Mouse (Mus musculus): ENCODE results near the gene Syk. TPM values are rescaled to one million over a fixed set of nuclear protein-coding genes. Genes with fewer than 3 reads are reported as not detected.
A peak's percentile ranks its signal among the peaks of the same experiment; 100 is the strongest.

Gene Syk
- total RNA-seq, 1 experiment from 2014 or later: 83.0 TPM

GRCm38 (mm10) chr13:52591831-52592230 is 8.9 kb downstream of the Syk start:
- no peak for ATAC-seq (replicated peaks; ENCODE audit: low read depth, poor library complexity, severe bottlenecking)

GRCm38 (mm10) chr13:52596692-52597091 is 13.7 kb downstream of the Syk start:
- peak; percentile 91 for ATAC-seq (replicated peaks; ENCODE audit: low read depth, poor library complexity, severe bottlenecking)

DNA sequence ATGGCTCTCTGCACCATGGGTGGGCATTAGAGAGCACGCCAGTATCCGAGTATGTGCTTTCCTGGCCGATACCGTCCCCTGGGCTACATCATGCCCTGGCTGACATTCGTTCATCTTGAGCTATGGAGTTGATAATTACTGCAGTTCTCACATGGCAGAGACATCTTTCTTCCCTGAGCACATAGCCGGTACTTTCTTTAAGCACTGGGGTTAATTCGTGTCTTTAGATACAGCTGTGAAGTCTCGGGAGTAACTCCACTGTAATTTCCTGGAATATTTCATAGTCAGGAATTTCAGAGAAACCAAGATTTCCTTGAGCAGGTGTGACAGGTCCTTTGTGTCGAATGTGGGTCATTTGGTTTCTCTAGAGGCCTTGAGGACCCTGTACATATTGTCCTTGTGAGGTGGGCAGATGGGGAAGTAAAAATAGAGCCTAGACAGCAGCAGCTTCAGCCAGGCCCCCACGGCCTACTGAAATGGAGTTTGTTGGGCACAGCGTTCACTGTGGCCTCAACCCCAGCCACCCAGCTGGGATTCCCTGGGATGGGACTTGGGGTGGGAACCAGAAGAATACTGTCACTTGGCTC is 14.2 kb downstream of the Syk start:
- ATAC-seq (replicated peaks; ENCODE audit: low read depth, poor library complexity, severe bottlenecking): peak; percentile 45; the same call in 1 of the 2 replicates

- ATAC-seq (replicated peaks; ENCODE audit: low read depth, poor library complexity, severe bottlenecking): no peak
Measured at GRCm38 (mm10) chr13:52598233-52598632, 15.3 kb downstream of the Syk start.

- ATAC-seq (replicated peaks; ENCODE audit: low read depth, poor library complexity, severe bottlenecking): peak; percentile 28; the same call in 1 of the 2 replicates
Measured at GRCm38 (mm10) chr13:52600015-52600643, 17.2 kb downstream of the Syk start.

GRCm38 (mm10) chr13:52602752-52603151 is 19.8 kb downstream of the Syk start:
- ATAC-seq (replicated peaks; ENCODE audit: low read depth, poor library complexity, severe bottlenecking): no peak

DNA sequence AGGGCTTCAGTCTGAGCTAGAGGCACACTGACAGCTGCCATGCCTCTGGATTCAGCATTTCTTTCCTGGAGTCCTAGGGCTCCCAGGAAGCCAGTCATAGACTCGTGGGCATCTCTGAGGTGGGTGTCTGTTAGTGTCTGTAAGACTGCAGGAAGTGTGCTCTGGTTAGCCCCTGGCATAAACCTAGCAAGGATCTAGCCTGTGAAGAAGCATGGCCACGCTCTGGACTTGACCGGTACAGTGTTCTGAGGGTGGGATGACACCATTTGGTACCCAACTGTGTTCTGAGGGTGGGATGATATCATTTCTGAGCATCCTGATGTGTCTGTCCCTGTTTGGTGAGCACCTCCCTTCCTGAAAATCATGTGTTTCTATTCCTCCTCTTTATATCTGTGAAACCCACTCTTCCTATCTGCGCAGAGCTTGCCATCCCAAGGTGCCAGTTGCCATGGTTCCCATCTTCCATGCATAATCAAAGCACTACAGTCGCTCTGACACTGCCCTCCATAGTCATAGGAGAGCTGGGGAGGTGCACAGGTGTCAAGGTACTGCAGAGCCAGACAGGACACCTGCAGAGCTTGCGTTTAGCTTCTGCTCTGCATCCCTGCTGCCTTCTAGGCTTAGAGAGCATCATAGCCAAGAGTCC is 20.9 kb downstream of the Syk start:
- ATAC-seq (replicated peaks; ENCODE audit: low read depth, poor library complexity, severe bottlenecking): no peak

- no peak for ATAC-seq (replicated peaks; ENCODE audit: low read depth, poor library complexity, severe bottlenecking)
Measured at GRCm38 (mm10) chr13:52605006-52605405, 22.0 kb downstream of the Syk start.

- no peak for ATAC-seq (replicated peaks; ENCODE audit: low read depth, poor library complexity, severe bottlenecking)
Measured at GRCm38 (mm10) chr13:52605911-52606310, 22.9 kb downstream of the Syk start.

GRCm38 (mm10) chr13:52606656-52607275 is 23.8 kb downstream of the Syk start:
- no peak for ATAC-seq (replicated peaks; ENCODE audit: low read depth, poor library complexity, severe bottlenecking)

- ATAC-seq (replicated peaks; ENCODE audit: low read depth, poor library complexity, severe bottlenecking): no peak
Measured at GRCm38 (mm10) chr13:52607964-52608363, 25.0 kb downstream of the Syk start.

DNA sequence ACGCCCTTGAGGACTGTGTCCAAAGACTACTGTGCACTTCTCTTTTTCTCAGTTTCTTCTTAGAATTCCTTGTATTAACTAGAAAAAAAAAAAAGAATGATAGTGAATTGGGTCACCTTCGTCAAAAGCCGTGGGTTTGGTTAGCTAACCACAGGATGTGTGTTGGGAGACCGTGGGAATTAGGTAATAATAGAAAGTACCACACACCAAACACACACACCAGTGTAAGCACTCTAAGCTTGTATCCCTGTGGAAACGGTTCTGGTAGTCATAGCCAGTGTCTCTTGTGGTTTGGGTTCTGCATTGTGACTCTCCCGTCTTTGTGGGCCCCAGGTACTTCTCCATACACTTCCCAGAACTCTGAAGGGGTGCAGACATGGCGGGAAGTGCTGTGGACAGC is 27.5 kb downstream of the Syk start:
- ATAC-seq (replicated peaks; ENCODE audit: low read depth, poor library complexity, severe bottlenecking): peak; percentile 37

GRCm38 (mm10) chr13:52613266-52613665 is 30.3 kb downstream of the Syk start:
- no peak for ATAC-seq (replicated peaks; ENCODE audit: low read depth, poor library complexity, severe bottlenecking)

DNA sequence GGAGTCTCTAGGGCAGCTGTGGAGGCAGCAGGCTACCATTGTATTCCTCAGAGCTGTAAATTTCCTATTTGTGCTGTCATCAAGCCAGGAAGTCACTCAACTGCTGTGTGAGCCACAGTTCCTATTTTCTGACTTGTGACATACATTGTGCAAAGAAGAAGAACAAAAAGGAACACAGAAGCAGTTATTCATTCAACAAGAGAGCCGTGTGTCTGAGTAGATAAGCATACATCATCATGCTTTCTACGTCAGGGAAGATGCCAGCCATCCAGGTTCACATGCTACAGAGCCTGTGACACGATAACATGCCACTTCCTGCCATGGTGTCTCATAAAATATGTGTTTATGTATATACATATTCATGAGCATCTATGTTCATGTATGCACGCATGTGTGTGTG is 32.1 kb downstream of the Syk start:
- ATAC-seq (replicated peaks; ENCODE audit: low read depth, poor library complexity, severe bottlenecking): peak; percentile 71

- no peak for ATAC-seq (replicated peaks; ENCODE audit: low read depth, poor library complexity, severe bottlenecking)
Measured at GRCm38 (mm10) chr13:52617096-52617714, 34.2 kb downstream of the Syk start.

DNA sequence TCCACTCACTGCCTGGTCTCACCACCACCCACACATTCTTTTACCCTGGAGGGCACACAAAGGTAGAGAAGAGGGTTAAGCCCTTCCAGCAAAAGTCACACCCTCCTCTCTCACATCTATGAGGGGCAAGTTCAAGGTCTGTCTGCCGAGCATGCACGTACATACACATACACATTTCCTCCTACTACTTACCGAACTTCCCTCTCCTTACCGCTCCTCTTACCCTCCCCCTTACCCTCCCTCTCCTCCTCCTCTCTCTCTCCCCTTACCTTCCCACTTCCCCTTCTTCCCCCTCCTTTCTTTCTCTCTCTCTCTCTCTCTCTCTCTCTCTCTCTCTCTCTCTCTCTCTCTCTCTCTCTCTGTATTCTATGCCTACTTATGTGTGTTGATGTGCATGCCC is 35.6 kb downstream of the Syk start:
- no peak for ATAC-seq (replicated peaks; ENCODE audit: low read depth, poor library complexity, severe bottlenecking)

DNA sequence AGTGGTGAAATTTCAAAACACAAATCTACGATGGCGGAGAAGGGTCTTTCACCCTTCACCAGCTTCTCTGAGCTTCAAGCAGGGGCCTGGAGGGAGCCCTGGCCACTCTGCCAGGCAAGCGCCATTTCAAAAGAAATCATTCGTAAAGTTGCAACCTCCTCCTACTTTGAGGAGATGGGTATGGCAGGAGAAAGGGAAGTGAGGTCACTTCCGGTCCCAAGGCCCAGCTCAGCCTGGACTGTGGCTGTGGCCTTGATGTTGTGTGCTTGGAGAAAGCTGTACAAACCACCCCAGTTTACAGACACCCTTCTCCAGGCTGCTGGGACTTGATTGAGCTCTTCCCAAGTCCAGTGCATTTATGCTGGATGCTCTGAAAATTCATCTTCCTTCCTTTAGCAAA is 36.5 kb downstream of the Syk start:
- ATAC-seq (replicated peaks; ENCODE audit: low read depth, poor library complexity, severe bottlenecking): 0 out of 2 replicates have a peak, but pooled peaks have one; percentile 14

DNA sequence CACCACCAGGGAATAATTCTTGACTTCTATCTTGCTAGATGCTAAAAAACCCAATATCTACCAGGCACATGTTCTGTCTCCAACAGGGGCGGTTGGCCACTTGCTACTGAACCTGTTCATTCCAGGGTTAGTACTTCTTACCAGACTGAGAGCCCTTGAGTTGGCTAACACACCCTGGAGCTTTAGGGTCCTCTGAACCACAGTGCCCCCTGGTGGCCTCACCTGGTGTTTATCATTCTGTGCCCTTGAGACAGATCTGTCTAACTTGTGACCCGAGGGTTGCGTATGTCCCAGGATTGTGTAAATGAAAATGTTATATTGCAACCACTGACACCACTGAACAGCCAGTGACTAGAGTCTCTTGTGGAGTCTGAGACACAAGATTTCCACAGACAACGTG is 41.1 kb downstream of the Syk start:
- peak; percentile 70 for ATAC-seq (replicated peaks; ENCODE audit: low read depth, poor library complexity, severe bottlenecking)

DNA sequence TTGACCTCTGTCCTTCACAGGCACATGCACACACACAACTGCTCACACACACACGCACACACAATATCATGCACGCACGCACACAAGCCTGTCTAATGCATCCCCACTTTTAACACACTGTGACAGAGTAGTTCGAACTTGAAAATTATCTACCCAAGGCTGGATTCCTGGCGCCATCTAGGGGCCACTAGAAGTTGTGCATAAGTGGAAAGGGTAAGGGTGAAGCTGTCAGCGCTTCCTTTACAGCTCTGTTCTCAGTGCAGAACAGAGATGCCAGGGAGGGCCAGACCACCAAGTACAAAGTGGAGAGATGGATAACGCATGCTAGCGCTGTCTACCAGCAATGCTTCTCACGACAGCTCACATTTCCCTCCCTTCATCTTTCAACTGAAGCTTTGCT is 45.6 kb downstream of the Syk start:
- ATAC-seq (replicated peaks; ENCODE audit: low read depth, poor library complexity, severe bottlenecking): peak; percentile 75

- no peak for ATAC-seq (replicated peaks; ENCODE audit: low read depth, poor library complexity, severe bottlenecking)
Measured at GRCm38 (mm10) chr13:52631624-52632023, 48.7 kb downstream of the Syk start.

DNA sequence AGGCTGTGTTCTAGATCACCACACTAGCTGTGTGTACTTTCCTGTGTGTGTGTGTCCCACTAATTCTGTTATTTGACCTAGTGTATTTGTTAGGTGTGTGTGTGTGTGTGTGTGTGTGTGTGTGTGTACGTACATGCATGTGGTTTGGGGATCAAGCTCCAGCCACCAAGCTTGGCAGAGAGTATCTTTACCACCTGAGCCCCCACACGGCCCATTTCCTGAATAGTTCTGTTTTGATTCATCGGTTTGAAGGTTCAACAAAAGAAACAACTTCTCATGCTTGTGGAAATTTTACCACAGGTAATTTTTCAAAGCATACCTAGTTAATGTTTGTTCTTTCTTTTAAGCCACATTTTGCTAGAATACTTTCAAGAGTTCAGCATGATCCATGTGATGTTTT is 52.5 kb downstream of the Syk start:
- no peak for ATAC-seq (replicated peaks; ENCODE audit: low read depth, poor library complexity, severe bottlenecking)
